Mouse (Mus musculus) kidney, postnatal 4 days (tissue): ENCODE results near the gene Tmprss6.

Experiments used
- DNase-seq, 2 experiments: peaks; one replicate each; pipeline ENCODE4 v3.0.0; 2021; ENCODE audit warnings: mixed read lengths in 2 of 2

The Tmprss6 gene

DNA sequence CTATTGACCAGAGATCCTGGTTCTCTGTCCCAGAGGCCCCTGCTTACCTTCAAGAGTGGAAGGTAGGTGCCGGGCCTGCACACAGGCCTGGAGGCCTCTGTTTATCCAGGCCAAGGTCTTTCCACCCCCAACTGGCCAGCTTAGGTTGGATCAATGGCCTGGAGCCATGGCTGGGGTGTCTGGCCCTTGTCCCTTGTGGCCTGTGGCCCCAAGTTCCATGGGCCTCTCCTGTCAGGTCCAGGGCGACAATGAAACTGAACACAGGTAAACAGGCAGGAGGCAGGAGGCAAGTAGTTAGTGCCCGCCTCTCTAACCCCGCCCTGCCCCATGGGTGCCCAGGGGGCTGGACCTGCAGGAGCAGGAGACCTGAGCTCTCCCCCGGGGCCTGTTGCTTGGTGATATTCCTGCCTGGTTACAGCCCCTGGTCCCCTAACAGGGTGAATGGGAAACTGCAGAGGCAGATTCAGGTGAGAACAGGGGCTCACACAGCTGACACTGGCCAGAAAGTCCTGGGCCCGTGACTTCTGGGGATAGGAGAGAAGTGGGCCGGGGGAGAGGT lies at the start of gene Tmprss6:
Gene Tmprss6 (minus strand): TSS at position 256 of the 559 bp plus-strand sequence.
- no peak for DNase-seq

GRCm38 (mm10) chr15:78518221-78518620 lies 49.8 kb upstream of the Tmprss6 start:
- DNase-seq: no peak

DNA sequence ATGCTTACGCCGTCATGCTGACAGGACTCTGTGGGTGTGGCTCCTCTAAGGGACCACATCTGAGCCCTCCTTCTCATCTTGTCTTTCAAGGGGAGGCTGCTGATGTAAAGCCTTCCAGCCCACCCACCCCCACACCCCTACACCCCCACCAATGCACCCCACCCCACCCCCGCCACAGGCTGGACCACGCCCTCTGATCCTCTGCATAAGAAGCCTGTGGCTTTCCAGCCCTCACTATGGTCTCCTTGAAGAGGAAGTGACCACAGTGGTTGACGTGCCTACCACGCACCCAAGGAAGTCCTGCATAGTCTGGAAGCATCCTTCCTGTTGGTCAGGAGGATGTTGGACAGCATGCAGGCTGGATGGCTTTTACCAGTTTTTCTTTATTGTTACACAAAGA lies 47.3 kb upstream of the Tmprss6 start:
- no peak for DNase-seq

- peak; percentile 87 to 88 for DNase-seq
Measured at GRCm38 (mm10) chr15:78514393-78515146, 46.1 kb upstream of the Tmprss6 start.

DNA sequence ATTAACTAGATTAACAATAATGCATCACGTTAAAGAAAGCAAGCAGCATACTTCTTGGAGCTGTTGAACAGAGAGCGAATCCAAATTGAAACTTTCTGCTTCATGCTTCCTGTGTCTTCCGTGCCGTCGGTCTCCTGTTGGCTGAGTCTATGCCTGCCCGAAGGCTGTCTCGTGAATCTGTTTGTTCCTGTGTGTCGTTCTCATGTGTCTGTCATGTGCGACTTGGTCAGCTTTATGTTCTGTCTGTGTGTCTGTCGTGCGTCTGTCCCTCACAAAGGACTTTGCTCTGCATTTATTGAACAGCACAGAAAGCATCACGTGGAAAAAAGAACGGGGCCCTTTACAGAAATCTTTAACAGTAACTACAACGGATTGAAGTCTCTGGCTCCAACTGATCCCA lies 44.6 kb upstream of the Tmprss6 start:
- DNase-seq: no peak

GRCm38 (mm10) chr15:78511951-78512350 lies 43.5 kb upstream of the Tmprss6 start:
- no peak for DNase-seq

DNA sequence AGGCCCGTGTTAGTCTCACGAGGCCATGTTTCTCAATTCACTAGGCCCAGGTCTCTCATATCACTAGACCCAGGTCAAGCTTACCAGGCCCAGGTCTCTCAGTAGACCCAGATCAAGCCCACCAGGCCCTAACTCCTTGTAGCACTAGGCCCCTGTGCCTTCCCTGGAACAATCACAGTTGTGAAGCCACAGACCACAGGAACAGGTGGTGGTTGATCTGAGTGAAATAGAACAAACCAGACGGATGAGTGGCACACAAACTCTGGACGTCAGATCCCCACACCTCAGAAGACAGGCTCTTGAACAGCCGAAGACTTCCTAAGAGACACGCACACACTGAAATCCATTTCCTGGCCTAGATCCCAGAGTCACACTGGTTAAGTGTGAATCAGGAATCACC lies 42.3 kb upstream of the Tmprss6 start:
- DNase-seq: no peak

DNA sequence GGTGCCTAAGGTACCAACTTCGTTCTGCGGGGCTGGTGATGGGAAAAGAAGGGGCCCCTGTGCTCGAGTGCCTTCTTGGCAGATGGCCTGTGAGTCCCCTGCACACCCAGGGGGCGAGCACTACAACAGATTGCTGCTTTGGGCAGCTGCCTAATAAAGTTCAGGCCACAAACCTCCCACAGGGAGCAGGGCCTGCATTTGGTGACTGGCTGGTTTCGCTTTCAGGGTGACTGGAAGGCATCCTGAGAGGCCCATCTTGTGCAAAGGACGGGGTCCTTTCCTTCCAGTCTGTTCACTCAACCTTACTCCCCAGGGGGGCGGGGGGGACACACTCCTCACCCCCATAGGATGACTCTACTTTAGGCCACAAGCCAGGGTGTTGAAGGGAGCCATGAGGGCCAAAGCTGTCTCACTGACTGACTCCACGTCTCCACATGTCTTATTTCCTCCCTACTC lies 41.7 kb upstream of the Tmprss6 start:
- no peak for DNase-seq

DNA sequence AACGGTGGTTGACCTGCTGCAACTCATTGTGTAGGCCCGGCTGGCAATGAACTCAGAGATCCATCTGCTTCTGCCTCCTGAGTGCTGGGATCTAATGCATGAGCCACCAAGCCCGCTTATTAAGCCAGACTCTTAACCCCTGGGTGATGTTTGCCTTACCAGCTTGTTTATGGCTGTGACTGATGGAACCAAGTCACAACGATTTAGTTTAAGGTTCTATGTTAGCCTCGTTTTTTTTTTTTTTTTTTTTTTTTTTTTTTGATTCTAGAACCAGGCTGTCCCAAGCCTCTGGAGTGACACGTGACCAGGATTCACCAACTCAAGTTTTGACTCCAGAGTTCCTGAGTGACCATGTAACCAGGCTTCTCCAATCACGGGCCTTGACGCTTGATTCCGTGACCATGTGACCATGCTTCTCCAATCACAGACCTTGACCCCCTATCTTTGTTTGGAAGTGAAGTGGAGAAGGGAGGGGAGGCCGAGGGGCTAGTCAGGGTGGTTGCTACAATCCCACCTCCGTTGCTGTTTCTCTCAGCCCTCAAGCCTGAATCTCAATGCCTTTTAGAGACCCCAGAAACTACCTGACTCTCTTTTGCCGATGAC lies 41.0 kb upstream of the Tmprss6 start:
- DNase-seq: no peak

DNA sequence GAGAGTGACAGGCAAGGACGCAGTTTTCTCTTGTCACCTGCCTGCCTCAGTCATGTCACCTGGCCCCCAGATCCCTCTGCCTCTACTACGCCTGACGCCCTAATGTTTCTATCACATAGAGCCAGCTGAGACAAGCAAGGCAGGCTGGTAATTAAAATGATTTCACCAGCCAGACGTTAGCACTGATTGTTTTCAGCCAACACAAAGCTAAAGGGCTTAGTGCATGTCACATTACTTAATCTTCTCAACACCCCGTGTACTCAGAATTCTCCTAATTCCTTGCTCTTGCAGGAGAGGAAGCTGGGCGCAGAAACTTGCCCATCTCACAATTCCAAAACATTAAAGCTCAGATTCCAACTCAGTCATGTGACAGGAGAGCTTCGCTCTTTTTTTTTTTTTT lies 40.0 kb upstream of the Tmprss6 start:
- no peak for DNase-seq

- DNase-seq: no peak
Measured at GRCm38 (mm10) chr15:78505541-78505940, 37.1 kb upstream of the Tmprss6 start.

GRCm38 (mm10) chr15:78504816-78505215 lies 36.4 kb upstream of the Tmprss6 start:
- no peak for DNase-seq

DNA sequence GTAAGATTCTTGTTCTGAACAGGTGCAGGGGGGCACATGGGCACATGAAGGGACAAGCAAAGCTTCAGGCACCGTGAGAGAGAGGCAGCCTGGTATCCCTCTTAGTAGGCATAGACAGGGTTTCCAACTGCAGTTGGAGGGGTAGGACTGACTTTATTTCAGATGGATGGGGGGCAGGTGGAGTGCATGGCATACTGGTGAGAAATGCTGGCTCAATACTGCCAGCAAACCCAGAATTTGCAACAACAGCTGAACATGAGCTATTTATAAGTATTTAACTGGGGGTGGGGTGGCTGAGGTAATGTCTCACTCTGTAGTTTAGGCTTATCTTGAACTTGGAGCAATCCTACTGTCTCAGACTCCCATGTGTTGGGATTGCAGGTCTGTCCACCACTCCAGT lies 35.6 kb upstream of the Tmprss6 start:
- DNase-seq: no peak

DNA sequence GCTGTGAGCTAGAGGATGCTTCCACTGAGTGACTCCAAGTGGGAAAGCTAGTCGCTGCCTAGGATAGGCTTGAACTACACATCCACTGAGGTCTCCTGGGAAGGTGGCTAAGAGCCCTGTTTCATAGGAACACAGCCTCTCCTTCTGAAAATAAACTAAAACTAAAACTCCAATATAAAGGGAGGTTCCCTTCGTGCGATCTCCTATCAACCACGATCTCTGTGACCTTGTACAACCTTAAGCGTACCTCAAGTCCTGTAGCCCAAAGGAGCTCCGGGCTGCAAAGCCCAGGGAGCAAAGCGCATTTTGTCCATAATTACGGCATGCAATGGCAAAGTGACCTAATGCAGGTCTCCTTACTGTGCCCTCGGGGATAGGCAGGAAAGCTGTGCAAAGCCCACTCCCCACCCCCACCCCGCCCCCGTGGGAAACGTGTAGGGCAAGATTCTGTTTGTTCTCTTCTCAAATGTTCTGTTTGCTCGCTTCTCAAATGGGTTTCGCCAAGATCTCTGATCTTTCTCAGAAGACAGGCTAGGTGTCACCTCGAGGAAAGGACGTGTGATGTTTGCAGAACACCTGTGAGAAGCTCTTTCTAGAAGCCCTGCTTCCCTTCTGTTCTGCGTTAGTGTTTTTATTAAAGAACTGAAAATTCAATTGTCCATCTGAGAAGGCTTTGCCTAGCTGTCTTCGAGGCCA lies 34.2 kb upstream of the Tmprss6 start:
- no peak for DNase-seq

DNA sequence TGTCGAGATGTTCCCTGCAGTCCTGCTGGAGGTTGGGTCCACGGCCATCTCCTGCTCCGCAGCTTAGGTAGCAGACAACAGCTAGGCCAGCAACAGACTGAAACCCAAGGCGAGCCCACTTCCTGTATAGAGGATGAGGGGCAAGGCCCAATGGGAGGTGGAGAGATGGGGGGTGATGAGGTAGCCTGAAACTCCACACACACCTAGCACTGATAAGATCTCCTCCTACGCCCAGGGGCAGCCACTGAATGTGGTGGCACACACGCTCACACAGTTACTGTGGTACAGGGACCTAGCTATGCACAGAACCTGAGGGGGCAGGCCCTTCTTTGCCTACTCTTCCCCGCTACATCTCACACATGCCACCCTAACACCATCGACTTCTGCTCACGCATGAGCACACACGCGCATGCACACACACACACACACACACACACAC lies 26.6 kb upstream of the Tmprss6 start, which contains the start of gene Il2rb:
Gene Il2rb (minus strand): TSS at position 304 of the 439 bp plus-strand sequence.
- no peak for DNase-seq

DNA sequence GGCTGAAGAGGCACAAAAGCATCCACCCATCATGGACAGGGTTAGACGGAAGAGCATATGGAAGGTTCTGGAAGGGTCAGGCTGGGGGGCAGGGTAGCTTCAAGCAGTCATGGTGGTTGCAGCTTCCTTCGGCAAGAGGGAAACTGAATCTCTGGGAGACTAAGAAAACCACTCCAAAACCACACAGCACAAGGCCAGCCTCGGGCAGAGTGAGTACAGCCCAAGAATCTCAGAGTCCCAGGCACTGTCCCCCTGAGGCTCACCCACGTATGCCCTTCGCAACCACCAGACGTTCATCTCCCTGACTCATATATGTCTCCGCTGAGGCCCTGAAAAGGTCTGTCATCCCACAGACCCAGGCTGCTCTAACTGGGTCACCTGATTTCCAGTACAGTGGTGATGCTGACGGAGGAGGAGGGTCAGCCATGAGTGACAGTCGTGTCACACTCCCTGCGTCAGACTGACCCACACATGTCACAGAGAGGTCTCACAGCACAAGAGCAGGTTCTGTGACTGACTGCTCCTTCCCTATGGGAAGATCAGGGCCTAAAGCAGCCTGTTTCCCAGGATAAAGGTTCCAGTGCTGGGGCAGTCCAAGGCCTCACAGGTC lies 25.1 kb upstream of the Tmprss6 start:
- DNase-seq: no peak

- no peak for DNase-seq
Measured at GRCm38 (mm10) chr15:78491301-78491700, 22.9 kb upstream of the Tmprss6 start.

- DNase-seq: no peak
Measured at GRCm38 (mm10) chr15:78489906-78490305, 21.5 kb upstream of the Tmprss6 start.

DNA sequence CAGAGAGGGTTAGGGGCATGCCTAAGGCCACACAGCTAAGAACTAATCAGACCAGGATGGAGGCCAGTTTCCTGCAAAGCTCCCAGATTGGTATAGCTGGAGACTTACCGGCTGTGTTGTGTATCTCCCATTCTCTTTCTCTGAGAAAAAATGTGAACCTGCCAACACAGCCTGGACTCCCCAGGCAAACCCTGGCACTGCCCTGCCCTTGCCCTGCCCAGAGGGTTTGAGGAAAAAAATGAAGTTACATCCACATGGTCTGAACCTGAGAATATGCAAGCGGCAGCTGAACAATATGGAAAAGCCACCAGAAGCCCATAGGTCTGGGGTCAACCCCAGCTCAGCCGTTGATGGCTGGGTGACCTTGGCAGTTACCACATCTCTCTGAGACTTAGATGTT lies 20.8 kb upstream of the Tmprss6 start:
- no peak for DNase-seq

- no peak for DNase-seq
Measured at GRCm38 (mm10) chr15:78487066-78487465, 18.6 kb upstream of the Tmprss6 start.

- no peak for DNase-seq
Measured at GRCm38 (mm10) chr15:78486564-78486963, 18.1 kb upstream of the Tmprss6 start.

DNA sequence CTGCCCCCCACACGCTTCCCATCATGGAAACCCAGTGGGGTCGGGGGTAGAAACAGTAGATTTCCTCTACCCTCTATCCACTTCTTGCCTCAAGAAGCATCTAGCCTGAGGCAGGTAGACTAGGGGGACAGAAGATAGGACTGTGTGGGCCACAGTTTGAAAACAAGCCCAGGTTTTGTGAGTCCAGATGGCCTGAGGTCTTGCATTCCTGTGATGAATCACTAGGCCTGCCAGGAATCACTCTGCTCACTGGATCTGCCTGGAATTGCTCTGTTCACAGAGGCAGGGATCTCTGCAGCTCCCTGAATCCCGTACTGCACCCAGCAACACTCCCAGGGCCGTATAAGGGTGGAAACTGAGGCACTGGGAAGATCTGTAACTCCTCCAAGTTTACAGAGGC lies 14.9 kb upstream of the Tmprss6 start:
- DNase-seq: no peak

- DNase-seq: no peak
Measured at GRCm38 (mm10) chr15:78482518-78482917, 14.1 kb upstream of the Tmprss6 start.
